Mouse (Mus musculus) embryonic facial prominence, embryonic 11.5 days (tissue): ENCODE results near the gene Ppp1r8. TPM values are rescaled to one million over a fixed set of nuclear protein-coding genes. Genes with fewer than 3 reads are reported as not detected.
"Not testable (repeated sequence)": the region's sequence is repeated elsewhere in the genome, so short reads cannot be mapped to it uniquely, and the experiment has no call there.

Experiments used
- ATAC-seq: fragments of 200-750 bp; cut with Nextera tagmentation; replicated peaks from 2 replicates; pipeline ENCODE4 v1.8.0; 2017; ENCODE audit warnings: low read depth; ENCODE audit not compliant: insufficient number of reproducible peaks, low FRiP score, low TSS enrichment
- DNase-seq: peaks from one replicate; pipeline ENCODE4 v3.0.0-alpha.2; 2015; ENCODE audit warnings: low spot score
- H3K27ac ChIP-seq: fragments of 300-500 bp; sonication (generic); replicated peaks from 2 replicates; pipeline ENCODE4 v1.5.1; 2014; ENCODE audit warnings: mild to moderate bottlenecking, low read depth, low read length, control low read depth
- H3K27me3 ChIP-seq: fragments of 300-500 bp; sonication (generic); 2 replicates; pipeline ENCODE4 v1.6.1; 2014; ENCODE audit warnings: mild to moderate bottlenecking, low read length, moderate library complexity, mixed read lengths; ENCODE audit not compliant: control insufficient read depth, insufficient read depth
- H3K36me3 ChIP-seq: fragments of 300-500 bp; sonication (generic); replicated peaks from 2 replicates; pipeline ENCODE4 v1.6.1; 2014; ENCODE audit warnings: low read depth, mild to moderate bottlenecking, low read length, moderate library complexity, mixed read lengths; ENCODE audit not compliant: control insufficient read depth, insufficient read depth
- H3K4me1 ChIP-seq: fragments of 300-500 bp; sonication (generic); 2 replicates; pipeline ENCODE4 v1.6.1; 2014; ENCODE audit warnings: low read length, mixed read lengths; ENCODE audit not compliant: control insufficient read depth, insufficient read depth
- H3K4me2 ChIP-seq: fragments of 300-500 bp; sonication (generic); 2 replicates; pipeline ENCODE4 v1.6.1; 2014; ENCODE audit warnings: low read depth, mild to moderate bottlenecking, control low read depth, low read length, moderate library complexity
- H3K4me3 ChIP-seq: fragments of 300-500 bp; sonication (generic); 2 replicates; pipeline ENCODE4 v1.5.1; 2014; ENCODE audit warnings: low read depth, low read length, control low read depth
- H3K9ac ChIP-seq: fragments of 300-500 bp; sonication (generic); replicated peaks from 2 replicates; pipeline ENCODE4 v1.6.1; 2014; ENCODE audit warnings: mild to moderate bottlenecking, control low read depth, low read length
- H3K9me3 ChIP-seq: fragments of 300-500 bp; sonication (generic); replicated peaks from 2 replicates; pipeline ENCODE4 v1.6.1; 2016; ENCODE audit warnings: mild to moderate bottlenecking, low read length, inconsistent platforms, mixed read lengths; ENCODE audit not compliant: control insufficient read depth
- WGBS: fragments of 180-500 bp; shearing (Covaris S2); extraction: QIAGEN DNeasy Blood & Tissue Kit; methylation state at CpG from one replicate; pipeline ENCODE4 v1.1.7; 2014; 5-methylcytosine and 5-hydroxymethylcytosine counted together
- polyA plus RNA-seq: library from polyadenylated mRNA; unstranded; fragments of >200 nt; fragmentation: Nextera tagmentation; extraction: Ambion mirVana; gene quantifications from 2 replicates; pipeline ENCODE4 v1.2.1, GENCODE M21; 2014

The Ppp1r8 gene
- polyA plus RNA-seq, 1 experiment from 2014 or later: 124 TPM

GRCm38 (mm10) chr4:132796196-132796886, 46.6 kb downstream of the Ppp1r8 start, which contains the start of gene Themis2:
Gene Themis2 (minus strand): TSS chr4:132796387.
- ATAC-seq: no peak
- peak within 1 kb of the TSS; percentile 15; the same call in 1 of the 2 replicates for H3K9ac ChIP-seq
- H3K36me3 ChIP-seq: no peaks in the 10 kb centered on the region
- peak within 1 kb of the TSS; percentile 21; the same call in 1 of the 2 replicates for H3K4me3 ChIP-seq
- WGBS: 4% methylated on average over 21 of the region's 21 CpGs
- DNase-seq: peak; percentile 67
- no peak within 1 kb of the TSS for H3K27ac ChIP-seq
- no peaks in the 10 kb centered on the region for H3K4me1 ChIP-seq
- peak within 1 kb of the TSS; percentile 37; the same call in 1 of the 2 replicates for H3K4me2 ChIP-seq
- H3K9me3 ChIP-seq: no peaks in the 10 kb centered on the region
- peaks cover 5% of the 10 kb centered on the region; the same call in 1 of the 2 replicates for H3K27me3 ChIP-seq

- Histone ChIP-seq H3K27me3 (peaks cover 5% of the 10 kb centered on the region; the same call in 1 of the 2 replicates), H3K9me3 (no peaks in the 10 kb centered on the region), H3K4me2 (no peak overlapping the region), H3K9ac (no peak overlapping the region), H3K36me3 (no peaks in the 10 kb centered on the region), H3K27ac (no peak overlapping the region), H3K4me1 (no peaks in the 10 kb centered on the region), H3K4me3 (no peak overlapping the region)
- ATAC-seq (no peak), DNase-seq (no peak)
- WGBS: 53% methylated on average over 7 of the region's 7 CpGs
These were observed 47.8 kb downstream of the Ppp1r8 start for GRCm38 (mm10) chr4:132795171-132795570.

- DNase-seq (no peak), ATAC-seq (no peak)
- no peaks in the 10 kb centered on the region for H3K36me3 ChIP-seq
- no peaks in the 10 kb centered on the region for H3K4me1 ChIP-seq
- no peaks in the 10 kb centered on the region for H3K9me3 ChIP-seq
- H3K4me3 ChIP-seq: no peak overlapping the region
- no peak overlapping the region for H3K27ac ChIP-seq
- no peak overlapping the region for H3K9ac ChIP-seq
- 78% methylated on average over 8 of the region's 8 CpGs for WGBS
- H3K4me2 ChIP-seq: no peak overlapping the region
- H3K27me3 ChIP-seq: peaks cover 5% of the 10 kb centered on the region; the same call in 1 of the 2 replicates
These were observed 48.2 kb downstream of the Ppp1r8 start for GRCm38 (mm10) chr4:132794760-132795159.

GRCm38 (mm10) chr4:132794028-132794427, 48.9 kb downstream of the Ppp1r8 start:
- no peak overlapping the region for H3K9ac ChIP-seq
- WGBS: 72% methylated on average over 9 of the region's 9 CpGs
- H3K4me3 ChIP-seq: no peak overlapping the region
- no peak overlapping the region for H3K4me2 ChIP-seq
- DNase-seq (no peak), ATAC-seq (no peak)
- no peak overlapping the region for H3K27ac ChIP-seq
- H3K4me1 ChIP-seq: no peaks in the 10 kb centered on the region
- no peaks in the 10 kb centered on the region for H3K36me3 ChIP-seq
- peaks cover 5% of the 10 kb centered on the region; the same call in 1 of the 2 replicates for H3K27me3 ChIP-seq
- no peaks in the 10 kb centered on the region for H3K9me3 ChIP-seq

GRCm38 (mm10) chr4:132793322-132794004, 49.5 kb downstream of the Ppp1r8 start:
- WGBS: 92% methylated on average over 8 of the region's 9 CpGs
- H3K27me3 ChIP-seq, H3K4me2 ChIP-seq, H3K9me3 ChIP-seq, H3K9ac ChIP-seq, H3K27ac ChIP-seq, ATAC-seq, DNase-seq, H3K4me1 ChIP-seq, H3K36me3 ChIP-seq, H3K4me3 ChIP-seq: not testable (repeated sequence)

GRCm38 (mm10) chr4:132789731-132790130, 53.2 kb downstream of the Ppp1r8 start:
- Histone ChIP-seq H3K9me3 (no peaks in the 10 kb centered on the region), H3K27ac (no peak overlapping the region), H3K9ac (no peak overlapping the region), H3K4me3 (no peak overlapping the region), H3K4me2 (no peak overlapping the region), H3K27me3 (peaks cover 2% of the 10 kb centered on the region; the same call in 1 of the 2 replicates), H3K4me1 (no peaks in the 10 kb centered on the region), H3K36me3 (no peaks in the 10 kb centered on the region)
- WGBS: 83% methylated on average over 8 of the region's 8 CpGs
- ATAC-seq (no peak), DNase-seq (no peak)

GRCm38 (mm10) chr4:132785228-132785627, 57.7 kb downstream of the Ppp1r8 start:
- Histone ChIP-seq H3K27me3 (no peaks in the 10 kb centered on the region), H3K27ac (no peak overlapping the region), H3K4me2 (no peak overlapping the region), H3K36me3 (no peaks in the 10 kb centered on the region), H3K4me3 (no peak overlapping the region), H3K9ac (no peak overlapping the region), H3K4me1 (no peaks in the 10 kb centered on the region), H3K9me3 (no peaks in the 10 kb centered on the region)
- ATAC-seq: no peak
- DNase-seq: no peak
- 89% methylated on average over 13 of the region's 13 CpGs for WGBS

- 87% methylated on average over 2 of the region's 2 CpGs for WGBS
- Histone ChIP-seq H3K27ac (no peak overlapping the region), H3K27me3 (no peaks in the 10 kb centered on the region), H3K4me3 (no peak overlapping the region), H3K4me2 (no peak overlapping the region), H3K9me3 (no peaks in the 10 kb centered on the region), H3K36me3 (0 out of 2 replicates have a peak, but pooled peaks cover 2% of the 10 kb centered on the region), H3K9ac (no peak overlapping the region), H3K4me1 (no peaks in the 10 kb centered on the region)
- DNase-seq (no peak), ATAC-seq (no peak)
These were observed 59.2 kb downstream of the Ppp1r8 start for GRCm38 (mm10) chr4:132783732-132784131.
